Mouse (Mus musculus): ENCODE measurements around the gene Gm4491. TPM values are rescaled to one million over a fixed set of nuclear protein-coding genes. Genes with fewer than 3 reads are reported as not detected.
A peak's percentile ranks its signal among the peaks of the same experiment; 100 is the strongest.

The Gm4491 gene
- polyA plus RNA-seq, 1 experiment from 2014 or later, result not detected

DNA sequence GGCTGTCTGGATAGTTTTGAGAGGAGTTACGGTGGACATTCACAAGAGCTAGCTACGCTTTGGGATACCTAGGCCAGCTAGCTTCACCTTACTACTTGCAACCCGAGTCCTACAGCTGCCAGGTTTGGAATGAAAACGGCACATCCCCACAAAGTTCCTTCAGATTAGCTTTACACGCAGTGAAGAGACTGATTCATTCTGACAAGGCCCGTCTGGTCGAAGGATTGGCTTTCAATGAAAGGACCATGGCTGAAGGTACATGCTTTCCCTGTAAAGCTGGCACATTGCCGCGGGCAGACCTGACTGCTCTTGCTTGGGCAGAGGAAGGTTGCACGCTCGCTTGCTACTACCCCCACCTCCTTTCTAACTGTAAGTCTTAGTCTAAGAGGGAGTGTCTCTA is 10.0 kb downstream of the Gm4491 start:
- Histone ChIP-seq H3K4me3 (no peak overlapping the region), H3K4me1 (peaks cover 16% of the 10 kb centered on the region), H3K27ac (no peak overlapping the region), H3K36me3 (ENCODE audit: poor library complexity, severe bottlenecking) (no peaks in the 10 kb centered on the region), H3K9ac (no peak overlapping the region), H3K9me3 (replicated peaks) (no peaks in the 10 kb centered on the region), H3K4me2 (no peak overlapping the region), H3K27me3 (peaks cover 66% of the 10 kb centered on the region)
- 47% methylated on average over 11 of the region's 11 CpGs for WGBS
- ATAC-seq, result no peak

DNA sequence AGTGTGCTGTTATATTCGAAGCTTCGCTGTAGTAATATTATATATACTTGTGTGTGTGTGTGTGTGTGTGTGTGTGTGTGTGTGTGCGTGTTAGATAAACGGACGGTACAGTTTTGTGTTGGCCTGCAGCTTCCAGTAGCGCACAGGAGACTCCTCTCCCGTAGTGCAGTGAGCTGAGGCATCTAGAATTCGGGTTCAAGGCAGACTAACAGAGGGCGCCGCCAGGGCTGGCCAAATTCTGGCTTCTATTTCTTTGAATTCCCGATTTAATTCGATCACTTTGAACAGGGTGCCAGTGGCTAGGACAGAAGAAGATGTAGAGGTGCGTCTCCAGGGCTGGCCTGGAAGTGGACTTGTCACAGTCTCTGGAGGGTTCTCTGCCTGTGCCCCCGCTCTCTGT is 10.6 kb downstream of the Gm4491 start:
- Histone ChIP-seq H3K9ac (no peak overlapping the region), H3K36me3 (ENCODE audit: poor library complexity, severe bottlenecking) (no peaks in the 10 kb centered on the region), H3K4me3 (peak overlapping the region; percentile 57), H3K4me2 (peak overlapping the region; percentile 99), H3K27me3 (peaks cover 70% of the 10 kb centered on the region), H3K27ac (no peak overlapping the region), H3K4me1 (peaks cover 16% of the 10 kb centered on the region), H3K9me3 (replicated peaks) (no peaks in the 10 kb centered on the region)
- WGBS, result 9% methylated on average over 14 of the region's 14 CpGs
- ATAC-seq, result no peak

DNA sequence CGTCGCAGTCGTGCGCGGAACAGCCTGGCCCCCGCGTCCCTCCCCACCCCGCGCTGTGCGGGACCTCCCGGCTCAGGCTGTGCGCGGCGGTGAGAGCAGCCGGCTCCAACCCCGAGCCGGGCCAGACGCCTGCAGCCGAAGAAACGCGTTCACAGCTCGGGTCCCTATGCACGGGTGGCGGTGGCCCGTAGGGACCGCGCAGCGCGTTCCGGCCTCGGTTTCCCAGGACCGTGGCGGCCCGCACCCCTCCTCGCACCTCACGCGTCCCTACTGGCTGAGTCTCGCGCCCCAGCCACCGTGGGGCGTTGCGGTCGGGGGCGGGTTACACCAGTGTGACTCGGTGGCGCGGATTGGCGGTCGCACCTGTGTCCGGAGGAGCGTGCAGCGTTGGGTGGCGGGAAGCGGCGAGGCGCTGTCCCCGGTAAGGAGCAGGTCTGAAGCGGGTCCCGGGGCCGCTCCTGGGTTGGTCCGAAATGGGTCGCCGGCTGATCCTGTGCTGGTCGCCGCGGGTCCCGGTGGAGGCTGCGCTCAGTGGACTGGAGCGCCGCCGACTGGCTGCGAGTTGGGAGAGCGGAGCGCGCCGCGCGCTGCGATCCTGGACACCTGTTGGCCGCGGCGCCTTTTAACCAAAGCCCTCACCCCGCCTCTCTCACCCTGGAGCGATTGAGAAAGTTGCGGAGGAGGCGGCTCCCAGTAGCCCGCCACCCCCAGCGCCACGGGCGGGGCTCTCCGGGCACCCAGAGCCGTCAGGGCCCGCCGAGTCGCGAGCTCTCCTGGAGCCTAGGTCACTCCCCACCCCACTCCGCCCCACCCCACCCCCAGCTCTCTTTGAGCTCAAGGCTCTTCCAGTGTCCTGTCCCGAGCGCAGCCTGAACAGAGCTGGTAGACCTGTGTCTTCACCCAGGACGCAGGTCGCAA is 11.3 kb downstream of the Gm4491 start, which contains the start of gene Gjb2:
Gene Gjb2, minus strand, starts transcription at position 597 of the 918 bp plus-strand sequence.
- ATAC-seq, result peak; percentile 70
- Histone ChIP-seq H3K9me3 (replicated peaks) (no peaks in the 10 kb centered on the region), H3K36me3 (ENCODE audit: poor library complexity, severe bottlenecking) (no peaks in the 10 kb centered on the region), H3K27ac (no peak within 1 kb of the TSS), H3K27me3 (peaks cover 70% of the 10 kb centered on the region), H3K4me2 (peak within 1 kb of the TSS; percentile 99), H3K4me3 (peak within 1 kb of the TSS; percentile 57), H3K9ac (peak within 1 kb of the TSS; percentile 61), H3K4me1 (peaks cover 16% of the 10 kb centered on the region)
- under 1% methylated on average over 65 of the region's 101 CpGs for WGBS

DNA sequence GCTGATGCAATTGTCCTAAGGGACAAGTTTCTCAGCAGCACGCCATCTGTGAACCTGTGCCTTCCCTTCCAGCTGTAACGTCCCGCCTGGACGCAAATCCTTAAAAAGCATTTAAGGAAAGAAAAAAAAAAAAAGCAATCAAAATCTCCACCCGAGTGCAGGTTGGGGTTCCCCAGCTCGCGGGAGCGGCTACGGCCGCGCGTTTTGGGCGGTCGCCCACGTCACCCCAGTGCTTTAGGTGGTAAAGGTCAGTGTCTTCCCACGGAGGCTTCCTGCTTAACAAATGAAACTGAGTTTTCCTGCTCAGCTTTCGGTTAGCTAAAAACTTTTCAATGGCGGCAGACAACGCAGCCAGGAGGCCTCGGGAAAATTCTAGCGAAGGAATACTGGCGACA is 12.0 kb downstream of the Gm4491 start:
- Histone ChIP-seq H3K4me2 (peak overlapping the region; percentile 99), H3K9me3 (replicated peaks) (no peaks in the 10 kb centered on the region), H3K36me3 (ENCODE audit: poor library complexity, severe bottlenecking) (no peaks in the 10 kb centered on the region), H3K27ac (no peak overlapping the region), H3K9ac (peak overlapping the region; percentile 61), H3K4me1 (peaks cover 16% of the 10 kb centered on the region), H3K4me3 (peak overlapping the region; percentile 57), H3K27me3 (peaks cover 70% of the 10 kb centered on the region)
- no peak for ATAC-seq
- WGBS, result 2% methylated on average over 22 of the region's 22 CpGs

DNA sequence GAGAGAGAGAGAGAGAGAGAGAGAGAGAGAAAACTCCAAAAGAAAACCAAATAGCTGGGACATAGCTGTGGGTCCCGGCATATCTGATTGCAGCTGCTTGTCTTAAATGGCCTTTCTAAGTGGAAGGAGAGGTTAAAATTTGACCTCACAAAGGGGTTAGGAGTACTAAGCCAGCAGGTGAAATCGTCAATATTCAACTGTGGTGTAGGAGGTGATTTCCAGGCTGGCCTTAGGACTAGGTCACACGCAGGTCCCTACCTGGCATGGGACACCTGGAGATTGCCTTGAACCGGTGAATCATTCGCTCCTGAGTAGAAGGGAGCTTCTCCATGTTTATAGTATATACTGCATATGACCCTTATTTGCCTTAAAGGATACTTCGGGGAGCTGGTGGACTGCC is 12.6 kb downstream of the Gm4491 start:
- H3K4me3 ChIP-seq, result no peak overlapping the region
- peaks cover 70% of the 10 kb centered on the region for H3K27me3 ChIP-seq
- peaks cover 16% of the 10 kb centered on the region for H3K4me1 ChIP-seq
- H3K9me3 ChIP-seq (replicated peaks), result no peaks in the 10 kb centered on the region
- no peaks in the 10 kb centered on the region for H3K36me3 ChIP-seq (ENCODE audit: poor library complexity, severe bottlenecking)
- no peak overlapping the region for H3K27ac ChIP-seq
- H3K4me2 ChIP-seq, result no peak overlapping the region
- WGBS, result 52% methylated on average over 6 of the region's 6 CpGs
- H3K9ac ChIP-seq, result no peak overlapping the region
- ATAC-seq, result no peak

DNA sequence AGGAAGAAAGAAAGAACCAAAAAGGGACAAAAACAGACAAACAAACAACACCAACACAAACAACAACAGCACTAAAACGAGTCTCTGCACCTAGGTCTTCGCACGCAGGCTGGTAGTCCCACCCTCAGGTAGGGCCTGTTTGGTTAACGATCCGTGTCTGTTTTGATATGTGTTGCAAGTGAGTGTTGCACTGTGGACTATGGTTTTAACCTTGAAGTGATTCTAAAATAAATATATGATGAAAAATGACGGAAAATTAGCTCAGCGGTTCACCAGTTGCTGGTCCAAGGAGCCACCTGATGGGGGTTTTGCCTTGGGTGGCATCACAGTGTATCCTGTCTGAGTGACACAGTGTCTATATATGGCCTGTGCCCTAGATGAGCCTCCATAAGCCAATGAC is 14.1 kb downstream of the Gm4491 start:
- no peak for ATAC-seq
- Histone ChIP-seq H3K36me3 (ENCODE audit: poor library complexity, severe bottlenecking) (no peaks in the 10 kb centered on the region), H3K9me3 (replicated peaks) (no peaks in the 10 kb centered on the region), H3K4me2 (no peak overlapping the region), H3K27ac (no peak overlapping the region), H3K4me1 (peaks cover 16% of the 10 kb centered on the region), H3K27me3 (peaks cover 55% of the 10 kb centered on the region), H3K9ac (no peak overlapping the region), H3K4me3 (no peak overlapping the region)
- 91% methylated on average over 7 of the region's 7 CpGs for WGBS

DNA sequence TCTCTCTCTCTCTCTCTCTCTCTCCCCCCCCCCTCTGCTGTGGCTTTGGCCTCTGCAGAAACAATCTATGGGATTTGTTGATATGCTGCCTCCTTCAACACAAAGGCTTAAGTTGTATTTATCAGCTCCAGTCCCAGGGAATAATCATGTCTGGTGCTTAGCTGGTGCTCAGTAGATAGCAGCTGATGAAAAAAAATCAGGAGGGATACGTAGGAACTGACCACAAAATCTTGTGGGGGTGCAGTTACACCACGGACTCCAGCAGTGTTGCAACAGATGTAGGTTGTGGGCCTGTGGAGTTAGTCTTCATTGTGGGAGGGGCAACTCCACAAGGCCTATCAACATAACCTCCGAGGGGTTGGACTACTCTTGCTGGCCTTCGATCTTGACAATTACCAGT is 19.8 kb downstream of the Gm4491 start:
- no peaks in the 10 kb centered on the region for H3K36me3 ChIP-seq (ENCODE audit: poor library complexity, severe bottlenecking)
- no peak overlapping the region for H3K4me3 ChIP-seq
- no peaks in the 10 kb centered on the region for H3K9me3 ChIP-seq (replicated peaks)
- no peak overlapping the region for H3K4me2 ChIP-seq
- H3K27ac ChIP-seq, result no peak overlapping the region
- H3K4me1 ChIP-seq, result no peaks in the 10 kb centered on the region
- no peak overlapping the region for H3K9ac ChIP-seq
- 0 out of 2 replicates have a peak, but pooled peaks cover 4% of the 10 kb centered on the region for H3K27me3 ChIP-seq
- ATAC-seq, result no peak
- 80% methylated on average over 4 of the region's 4 CpGs for WGBS

DNA sequence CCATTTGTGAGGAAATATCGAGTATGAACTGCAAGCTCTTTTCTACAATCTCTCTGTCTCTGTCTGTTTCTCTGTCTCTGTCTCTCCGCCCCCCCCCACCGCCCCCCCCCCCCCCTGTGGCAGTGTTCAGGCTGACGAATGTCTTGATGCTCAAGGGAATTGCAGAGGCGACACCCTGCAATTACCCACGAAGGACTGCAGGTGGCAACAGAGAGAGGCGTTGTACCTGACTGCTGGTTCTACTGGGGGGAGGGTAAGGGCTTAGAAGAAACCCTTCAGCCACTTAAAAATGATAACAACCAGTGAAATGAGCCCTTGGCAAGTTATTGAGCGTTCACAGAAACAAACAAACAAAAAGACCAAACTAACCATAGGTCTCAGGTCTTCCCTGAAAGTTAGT is 22.7 kb downstream of the Gm4491 start:
- no peaks in the 10 kb centered on the region for H3K4me1 ChIP-seq
- H3K4me2 ChIP-seq, result no peak overlapping the region
- H3K9ac ChIP-seq, result no peak overlapping the region
- 12% methylated on average over 7 of the region's 8 CpGs for WGBS
- no peak overlapping the region for H3K27ac ChIP-seq
- H3K4me3 ChIP-seq, result no peak overlapping the region
- H3K36me3 ChIP-seq (ENCODE audit: poor library complexity, severe bottlenecking), result no peaks in the 10 kb centered on the region
- no peaks in the 10 kb centered on the region for H3K27me3 ChIP-seq
- H3K9me3 ChIP-seq (replicated peaks), result no peaks in the 10 kb centered on the region
- no peak for ATAC-seq

DNA sequence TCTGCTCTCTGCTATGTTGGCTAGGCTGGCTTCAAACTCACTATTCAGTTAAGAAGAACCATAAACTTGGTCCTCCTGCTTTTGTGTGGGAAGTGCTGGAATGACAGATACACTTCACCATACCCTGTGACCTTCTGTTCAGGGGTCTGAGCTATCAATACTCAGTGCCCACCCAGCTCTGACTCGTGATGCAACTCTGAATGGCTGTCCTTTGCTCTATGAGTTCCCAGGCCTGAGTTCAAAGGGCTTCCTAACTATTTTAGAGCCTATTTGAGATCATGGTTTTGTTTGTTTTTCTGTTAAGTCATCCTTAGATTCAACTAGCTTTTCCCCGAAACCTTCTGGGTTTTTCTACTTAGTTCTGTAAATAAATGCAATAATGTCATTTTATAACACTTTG is 25.7 kb downstream of the Gm4491 start:
- Histone ChIP-seq H3K9me3 (replicated peaks) (no peaks in the 10 kb centered on the region), H3K4me1 (no peaks in the 10 kb centered on the region), H3K4me3 (no peak overlapping the region), H3K27ac (no peak overlapping the region), H3K9ac (no peak overlapping the region), H3K36me3 (ENCODE audit: poor library complexity, severe bottlenecking) (no peaks in the 10 kb centered on the region), H3K4me2 (no peak overlapping the region), H3K27me3 (no peaks in the 10 kb centered on the region)
- no peak for ATAC-seq
- WGBS, result 68% methylated on average over 2 of the region's 2 CpGs

DNA sequence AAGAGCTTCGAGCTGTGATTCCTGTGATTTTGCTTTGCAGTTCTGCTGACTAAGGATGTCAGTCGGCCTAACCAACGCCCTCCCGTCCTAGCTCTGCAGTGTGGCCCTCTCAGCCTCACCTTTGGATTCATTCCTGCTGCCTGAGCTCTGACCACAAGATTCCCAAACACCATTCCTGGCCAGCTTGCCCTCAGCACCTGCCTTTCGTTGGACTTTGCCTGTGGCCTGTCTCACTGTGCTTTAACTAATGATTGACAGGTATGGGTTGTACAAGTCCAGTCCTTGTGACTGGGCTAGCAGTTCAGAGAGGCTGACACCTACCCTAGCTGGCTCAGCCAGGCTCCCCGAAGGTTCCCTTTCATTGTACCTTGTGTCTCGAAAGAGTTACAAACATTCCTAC is 26.6 kb downstream of the Gm4491 start:
- WGBS, result 85% methylated on average over 7 of the region's 7 CpGs
- Histone ChIP-seq H3K9ac (no peak overlapping the region), H3K27me3 (no peaks in the 10 kb centered on the region), H3K36me3 (ENCODE audit: poor library complexity, severe bottlenecking) (no peaks in the 10 kb centered on the region), H3K27ac (no peak overlapping the region), H3K9me3 (replicated peaks) (no peaks in the 10 kb centered on the region), H3K4me1 (no peaks in the 10 kb centered on the region), H3K4me3 (no peak overlapping the region), H3K4me2 (no peak overlapping the region)
- ATAC-seq, result no peak

DNA sequence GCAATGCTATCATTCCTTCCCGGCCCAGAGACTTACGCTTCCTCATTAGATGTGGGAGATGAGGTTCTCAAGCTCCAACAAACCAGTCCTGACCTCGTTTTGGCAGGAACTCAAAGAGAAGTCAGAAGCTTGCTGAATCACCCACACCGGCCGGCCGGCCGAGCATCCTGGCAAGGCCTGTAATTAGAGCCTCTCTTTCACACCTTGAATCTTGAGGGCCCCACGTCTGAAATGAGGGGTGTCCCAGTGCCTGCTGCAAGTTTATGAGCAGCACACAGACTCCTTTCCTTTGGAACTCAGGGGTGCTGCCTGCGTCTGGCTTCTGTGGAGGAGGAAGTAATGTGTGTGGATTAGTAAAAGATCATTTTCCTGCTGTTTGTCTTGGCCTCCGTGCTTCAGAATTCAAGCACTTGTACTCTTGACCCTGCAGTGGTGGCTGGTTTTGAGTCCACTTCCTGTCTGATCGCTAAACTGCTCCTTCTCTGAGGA is 31.5 kb downstream of the Gm4491 start:
- H3K4me1 ChIP-seq, result no peaks in the 10 kb centered on the region
- no peaks in the 10 kb centered on the region for H3K36me3 ChIP-seq (ENCODE audit: poor library complexity, severe bottlenecking)
- 75% methylated on average over 11 of the region's 11 CpGs for WGBS
- H3K9ac ChIP-seq, result no peak overlapping the region
- no peaks in the 10 kb centered on the region for H3K9me3 ChIP-seq (replicated peaks)
- no peak overlapping the region for H3K4me2 ChIP-seq
- ATAC-seq, result no peak
- H3K4me3 ChIP-seq, result no peak overlapping the region
- H3K27ac ChIP-seq, result no peak overlapping the region
- H3K27me3 ChIP-seq, result no peaks in the 10 kb centered on the region

DNA sequence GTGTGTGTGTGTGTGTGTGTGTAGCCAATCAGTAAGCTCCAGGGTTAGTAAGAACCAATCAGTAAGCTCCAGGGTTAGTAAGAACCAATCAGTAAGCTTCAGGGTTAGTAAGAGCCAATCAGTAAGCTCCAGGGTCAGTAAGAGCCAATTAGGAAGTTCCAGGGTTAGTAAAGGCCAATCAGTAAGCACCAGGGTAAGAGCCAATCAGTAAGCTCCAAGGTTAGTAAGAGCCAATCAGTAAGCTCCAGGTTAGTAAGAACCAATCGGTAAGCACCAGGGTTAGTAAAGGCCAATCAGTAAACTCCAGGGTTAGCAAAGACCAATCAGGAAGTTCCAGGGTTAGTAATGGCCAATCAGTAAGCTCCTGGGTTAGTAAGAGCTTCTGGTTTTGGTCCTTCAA is 32.8 kb downstream of the Gm4491 start:
- no peak for ATAC-seq
- 100% methylated on average over 1 of the region's 1 CpGs for WGBS
- no peaks in the 10 kb centered on the region for H3K4me1 ChIP-seq

More for the DNA sequence above, 32.8 kb downstream of the Gm4491 start:
- H3K36me3 ChIP-seq (ENCODE audit: poor library complexity, severe bottlenecking), result no peaks in the 10 kb centered on the region
- H3K4me3 ChIP-seq, result no peak overlapping the region
- no peaks in the 10 kb centered on the region for H3K9me3 ChIP-seq (replicated peaks)
- no peak overlapping the region for H3K27ac ChIP-seq
- H3K27me3 ChIP-seq, result no peaks in the 10 kb centered on the region
- H3K9ac ChIP-seq, result no peak overlapping the region
- no peak overlapping the region for H3K4me2 ChIP-seq

Measured in forebrain, embryonic 13.5 days (tissue).